Mouse (Mus musculus) embryo, embryonic 10 days (tissue): ENCODE results near the gene Cd93.
A peak's percentile ranks its signal among the peaks of the same experiment; 100 is the strongest.

Experiments
- DNase-seq: peaks from one replicate; pipeline ENCODE4 v3.0.0-alpha.2; 2015; ENCODE audit warnings: low spot score

The Cd93 gene

DNA sequence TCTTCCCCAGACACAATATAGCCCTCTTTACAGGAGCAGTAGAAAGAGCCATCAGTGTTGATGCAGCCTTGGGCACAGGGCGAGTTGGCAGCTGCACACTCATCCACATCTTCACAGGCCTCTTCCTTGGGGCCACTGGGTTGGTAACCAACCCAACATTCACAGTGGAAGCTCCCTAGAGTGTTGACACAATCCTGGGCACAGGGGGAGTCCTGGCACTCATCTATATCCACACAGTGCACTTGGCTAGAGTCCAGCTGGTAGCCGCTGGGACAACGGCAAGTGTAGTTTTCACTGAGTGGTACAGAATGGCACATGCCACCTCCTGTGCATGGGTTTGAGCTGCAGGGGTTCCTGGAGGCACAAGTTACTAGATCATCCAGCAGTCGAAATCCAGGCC, 1.2 kb downstream of the Cd93 start:
- DNase-seq = no peak

DNA sequence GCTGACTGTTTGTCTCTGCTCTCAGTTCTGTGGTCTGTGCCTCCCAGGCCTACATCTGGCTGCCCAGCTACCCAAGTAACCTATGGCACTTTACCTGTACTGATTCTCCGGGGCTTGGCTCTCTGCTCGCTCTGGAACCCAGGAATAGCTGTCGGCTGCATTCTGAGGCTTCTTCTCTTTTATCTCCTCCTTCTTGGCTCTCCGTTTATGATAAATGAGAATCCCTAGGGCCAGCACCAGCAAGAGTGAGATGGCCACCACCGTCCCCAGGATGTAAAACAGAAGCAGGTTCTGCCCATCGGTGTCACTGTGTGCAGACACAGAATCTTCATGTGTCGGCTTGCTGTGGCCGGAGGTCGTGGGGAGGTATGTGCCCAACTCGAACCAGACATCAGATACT, 1.9 kb downstream of the Cd93 start:
- no peak for DNase-seq

DNA sequence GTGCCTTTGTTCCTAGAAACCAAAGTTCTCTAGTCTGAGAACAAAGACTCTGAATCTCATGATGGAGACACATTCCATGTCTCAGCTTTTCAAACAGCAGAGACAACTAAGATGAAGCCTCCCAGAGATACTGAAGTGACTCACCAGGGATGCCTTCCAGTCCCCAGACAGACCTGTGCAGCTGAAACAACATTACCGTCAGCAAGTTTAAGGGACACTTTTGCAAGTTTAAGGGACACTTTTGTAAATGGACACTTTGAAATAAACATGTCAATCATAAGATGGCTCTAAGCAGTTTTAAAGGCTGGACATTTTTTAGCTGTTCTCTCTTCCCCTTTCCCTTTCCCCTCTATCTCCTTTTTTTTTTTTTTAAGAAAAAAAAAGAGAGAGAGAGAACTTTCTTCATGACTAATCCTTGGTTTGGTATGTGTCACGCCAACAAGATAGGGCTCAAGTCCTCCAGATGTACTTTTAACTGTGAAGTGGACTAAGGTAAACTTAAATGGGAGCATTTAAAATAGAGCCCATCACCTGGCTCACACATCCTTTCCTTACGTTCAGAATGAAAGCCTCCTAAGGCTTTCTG, 3.6 kb downstream of the Cd93 start:
- DNase-seq = peak; percentile 7

DNA sequence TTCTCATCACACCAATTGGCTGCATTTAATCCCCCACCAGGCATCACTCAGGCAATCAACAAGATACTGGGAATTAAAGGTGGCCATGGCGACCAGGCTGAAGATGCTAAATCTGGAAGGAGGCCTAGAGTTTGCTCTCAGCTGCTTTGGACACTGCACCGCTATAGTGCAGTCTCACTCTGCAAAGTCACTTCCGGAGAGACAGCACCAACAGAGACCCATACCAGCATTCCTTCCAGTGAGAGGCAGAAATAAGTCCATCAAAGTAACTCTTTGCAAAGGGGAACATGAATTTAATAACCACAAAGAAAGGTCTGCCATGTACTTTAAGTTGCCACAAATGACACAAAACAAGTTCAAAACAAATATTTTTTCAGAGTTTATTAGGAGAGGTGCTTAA, 7.1 kb downstream of the Cd93 start:
- DNase-seq = no peak

DNA sequence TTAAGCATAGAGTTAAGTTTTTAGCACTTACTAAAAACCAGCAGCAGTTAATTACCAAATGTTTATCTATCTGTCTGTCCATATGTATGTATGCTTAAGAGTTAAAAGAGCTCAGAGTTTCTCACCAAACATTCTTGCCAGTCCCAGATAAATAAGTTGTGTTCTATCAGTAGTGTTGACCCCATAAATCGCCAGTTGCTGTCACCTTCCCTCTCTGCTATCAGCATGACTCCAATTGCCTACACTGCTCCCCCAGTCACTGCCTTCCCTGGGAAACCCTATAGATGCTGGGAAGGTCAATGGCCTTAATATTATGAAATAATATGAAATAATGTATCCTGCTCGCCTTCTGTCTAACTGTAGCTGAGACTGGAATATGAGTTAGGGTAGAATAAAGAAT, 11.0 kb downstream of the Cd93 start:
- no peak for DNase-seq

DNA sequence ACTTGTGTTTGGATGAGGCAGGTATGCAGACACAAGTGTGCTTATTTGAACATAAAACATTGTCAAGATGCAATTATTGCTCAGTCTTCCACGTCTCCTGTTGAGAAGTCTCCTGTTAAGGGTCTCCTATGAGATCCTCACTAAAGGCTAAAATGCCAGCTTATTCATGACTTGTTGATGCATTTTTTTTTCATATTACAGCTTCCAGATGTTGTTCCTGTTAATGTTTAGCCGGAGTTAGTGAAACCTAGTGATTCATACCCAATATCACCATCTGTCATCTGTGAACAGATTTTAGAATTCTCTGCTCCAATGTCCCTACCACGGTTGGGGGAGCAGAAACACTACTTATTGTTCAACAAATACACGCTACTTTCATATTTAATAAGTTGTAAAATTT, 12.4 kb downstream of the Cd93 start:
- DNase-seq = no peak

DNA sequence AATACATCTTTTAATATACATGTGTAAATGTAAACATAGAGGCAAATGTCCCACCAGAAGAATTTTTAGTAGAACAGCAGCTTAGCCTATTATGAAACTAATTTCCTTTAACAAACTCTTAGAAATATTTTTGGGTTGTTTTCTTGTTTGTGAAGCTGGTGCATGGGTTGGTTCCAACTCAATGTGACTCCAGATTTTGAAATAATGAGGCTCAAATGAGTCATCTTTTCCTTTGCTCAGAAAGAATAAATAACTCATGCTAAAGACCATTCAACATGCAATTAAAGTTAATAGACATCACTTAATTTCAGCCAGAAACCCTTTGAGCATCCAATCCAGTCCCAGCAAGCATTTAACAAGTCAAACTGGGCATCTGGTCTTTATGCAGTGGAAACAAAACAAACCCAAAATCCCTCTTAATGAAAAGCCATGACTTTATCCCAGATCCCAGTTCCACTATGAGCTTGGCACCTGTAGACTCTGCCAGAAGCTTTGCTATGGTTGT, 14.3 kb downstream of the Cd93 start:
- DNase-seq = no peak

DNA sequence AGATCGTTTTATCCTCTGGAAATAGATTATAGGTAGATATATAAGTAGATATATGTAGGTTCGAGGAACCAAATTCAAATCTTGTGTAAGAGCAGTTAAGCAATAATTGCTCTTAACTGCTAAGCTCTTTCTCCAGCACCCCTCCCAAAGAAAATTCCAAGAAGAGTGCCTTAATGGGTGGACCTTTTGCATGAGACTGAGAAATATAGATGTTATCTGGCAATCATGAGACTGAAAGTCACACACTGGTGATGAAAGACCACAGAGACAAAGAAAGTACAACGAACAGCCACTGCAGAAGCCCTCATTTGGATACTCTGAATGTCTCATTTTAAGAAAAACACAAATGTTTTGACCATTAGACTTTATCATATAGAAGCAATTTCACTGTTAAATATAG, 14.8 kb downstream of the Cd93 start:
- DNase-seq = no peak

DNA sequence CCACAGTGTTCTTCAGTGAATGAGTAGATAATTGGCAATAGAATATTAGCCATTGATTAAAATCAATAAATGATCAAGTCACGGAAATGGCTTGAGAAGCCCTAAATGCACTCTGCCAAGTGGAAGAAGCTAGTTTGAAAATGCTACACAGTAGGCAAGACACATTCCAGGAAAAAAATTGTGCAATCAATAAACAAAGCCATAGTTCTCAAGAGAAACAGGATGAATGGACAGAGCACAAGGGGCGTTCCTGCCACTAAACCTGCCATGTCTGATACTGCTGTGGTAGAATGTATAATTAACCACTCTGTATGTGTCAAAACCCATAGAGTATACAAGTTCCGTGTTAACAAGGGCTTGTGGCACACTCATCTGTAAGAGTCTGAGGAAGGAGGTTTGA, 15.8 kb downstream of the Cd93 start:
- DNase-seq = no peak

DNA sequence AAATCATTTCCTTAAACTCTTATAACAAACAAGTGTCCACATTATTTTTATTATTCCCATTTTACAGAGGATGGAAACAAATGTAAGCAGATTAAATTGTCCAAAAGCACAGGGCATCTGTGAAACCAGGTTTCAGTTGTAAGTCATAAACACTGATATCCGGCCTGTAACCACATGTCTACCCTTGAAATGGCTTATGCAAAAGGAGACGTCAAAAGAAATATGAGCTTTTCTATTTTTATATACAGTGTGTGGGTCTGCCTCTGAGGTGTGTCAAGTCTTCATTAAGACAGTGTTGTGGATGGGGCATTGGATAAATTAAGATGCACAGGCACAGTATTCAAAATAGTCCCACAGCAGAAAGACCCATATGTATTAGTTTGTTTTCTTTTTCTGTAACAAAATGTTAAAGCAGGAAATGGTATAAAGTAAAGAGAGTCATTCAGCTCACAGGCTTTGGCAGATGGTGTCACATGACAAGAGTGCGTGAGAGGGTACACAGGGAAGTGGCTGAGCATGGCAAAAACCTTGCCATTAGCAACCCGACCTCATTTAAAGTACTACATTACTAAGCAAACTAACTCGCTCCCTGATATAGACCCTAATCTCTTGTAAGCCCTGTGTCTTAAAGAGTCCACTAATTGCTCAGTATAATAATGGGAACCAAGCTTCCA, 17.5 kb downstream of the Cd93 start:
- DNase-seq = no peak

DNA sequence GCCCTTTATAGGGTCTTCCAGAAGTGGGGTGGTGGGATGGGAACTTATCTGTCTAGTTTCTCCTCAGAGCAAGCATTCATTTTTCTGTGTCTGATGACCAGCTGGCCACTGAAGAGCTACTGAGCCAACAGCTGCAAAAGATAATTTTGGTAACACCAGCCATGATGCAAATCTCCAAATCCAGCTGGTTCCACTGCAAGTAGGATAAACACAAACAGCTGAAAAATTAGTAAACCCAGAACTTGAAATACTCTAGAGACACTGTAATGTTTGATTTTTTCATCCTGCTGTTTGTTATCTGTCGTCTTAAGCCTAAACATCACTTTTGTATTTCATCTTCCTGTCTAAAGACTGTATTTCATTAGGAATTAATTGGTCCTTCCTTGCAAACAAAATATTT, 21.7 kb downstream of the Cd93 start:
- DNase-seq = no peak

DNA sequence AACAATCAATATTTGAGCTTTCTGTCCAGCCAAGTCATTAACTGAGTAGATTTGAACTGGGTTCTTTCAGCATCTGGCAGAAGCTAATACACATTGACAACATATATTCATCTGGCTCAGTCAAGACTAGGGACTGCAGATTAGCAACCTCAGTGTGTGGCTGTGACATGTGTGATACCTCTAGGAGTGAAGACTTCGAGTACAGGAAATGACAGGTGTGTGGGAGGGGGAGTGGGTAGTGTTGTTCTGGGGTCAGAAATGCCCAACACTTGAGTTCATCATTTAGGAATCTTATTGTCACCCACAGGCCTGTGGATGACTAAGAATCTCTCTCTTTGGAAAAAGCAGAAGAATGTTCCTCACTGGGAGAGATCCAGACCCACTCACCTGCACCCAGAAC, 22.3 kb downstream of the Cd93 start:
- DNase-seq = no peak

DNA sequence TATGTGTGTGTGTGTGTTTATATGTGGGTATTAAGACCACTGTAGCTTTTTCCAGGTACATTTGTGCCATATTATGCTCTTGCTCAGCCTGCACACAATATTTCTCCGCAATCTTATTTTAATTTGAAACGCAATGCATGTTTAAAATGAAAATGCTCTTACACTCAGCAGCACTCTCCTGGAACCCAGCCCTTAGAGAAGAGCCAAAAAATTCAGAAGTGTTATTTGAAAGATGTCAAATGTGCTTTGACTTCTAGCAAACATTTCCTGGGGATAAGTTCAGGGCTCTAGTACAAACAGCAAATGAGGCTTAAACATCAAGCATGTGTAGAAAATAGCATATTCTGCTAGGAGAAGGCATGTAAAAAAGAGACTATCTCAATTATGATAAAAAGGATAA, 23.6 kb downstream of the Cd93 start:
- DNase-seq = no peak

DNA sequence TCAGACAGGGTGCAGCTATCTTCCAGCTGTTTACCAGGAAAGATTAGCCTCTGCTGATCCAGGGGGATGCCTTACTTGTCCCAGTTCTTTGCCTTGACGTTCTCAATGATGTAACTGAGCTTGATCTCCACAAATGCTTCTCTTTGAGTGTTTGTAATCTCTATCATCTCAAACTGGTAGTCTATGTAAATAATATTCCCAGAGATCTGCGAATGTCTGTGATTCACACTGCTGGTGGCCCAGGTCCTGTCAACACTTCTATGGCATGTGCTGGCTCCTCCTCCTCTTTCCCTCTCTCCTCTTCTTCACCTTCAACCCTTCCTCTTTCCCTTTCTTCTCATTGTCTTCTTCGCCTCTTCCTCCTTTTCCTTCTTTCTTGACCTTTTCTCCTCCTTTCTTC, 24.2 kb downstream of the Cd93 start:
- DNase-seq = no peak

DNA sequence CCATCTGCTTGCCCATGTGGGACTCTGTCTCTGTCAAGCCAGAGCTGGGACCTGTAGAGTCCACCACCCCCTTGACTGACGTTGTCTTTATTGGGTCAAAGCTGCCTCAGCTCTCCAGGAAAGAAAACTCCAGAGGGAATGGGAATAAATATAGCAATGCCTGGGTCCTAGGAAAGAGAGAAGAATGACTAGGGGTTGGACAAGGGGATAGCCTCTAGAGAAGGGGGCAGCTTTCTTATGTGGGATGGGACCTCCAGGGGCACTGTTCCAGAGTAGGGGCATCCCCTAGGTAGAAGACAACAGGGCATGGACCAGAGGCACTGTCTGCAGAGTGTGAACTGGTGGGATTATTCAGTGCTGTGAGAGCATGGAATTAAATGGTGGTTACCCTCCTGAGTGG, 33.5 kb downstream of the Cd93 start:
- no peak for DNase-seq

DNA sequence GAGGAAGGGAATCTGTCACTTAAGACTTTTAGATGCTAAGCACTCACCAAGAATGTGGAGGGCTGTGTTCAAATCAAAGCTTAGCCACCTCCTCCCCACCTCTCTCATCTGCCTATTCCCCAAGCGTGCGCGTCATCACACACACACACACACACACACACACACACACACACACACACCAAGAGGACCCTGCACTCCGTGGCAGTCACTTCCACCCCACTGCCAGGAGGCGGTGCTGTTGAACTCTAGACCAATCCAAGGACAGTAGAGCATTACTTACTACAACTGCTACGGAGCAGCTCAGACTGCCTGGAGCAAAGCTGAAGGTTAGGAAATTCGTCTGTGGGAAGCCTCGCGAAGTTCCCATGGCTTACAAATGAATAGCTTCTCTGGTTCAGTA, 34.2 kb downstream of the Cd93 start:
- peak; percentile 82 for DNase-seq

DNA sequence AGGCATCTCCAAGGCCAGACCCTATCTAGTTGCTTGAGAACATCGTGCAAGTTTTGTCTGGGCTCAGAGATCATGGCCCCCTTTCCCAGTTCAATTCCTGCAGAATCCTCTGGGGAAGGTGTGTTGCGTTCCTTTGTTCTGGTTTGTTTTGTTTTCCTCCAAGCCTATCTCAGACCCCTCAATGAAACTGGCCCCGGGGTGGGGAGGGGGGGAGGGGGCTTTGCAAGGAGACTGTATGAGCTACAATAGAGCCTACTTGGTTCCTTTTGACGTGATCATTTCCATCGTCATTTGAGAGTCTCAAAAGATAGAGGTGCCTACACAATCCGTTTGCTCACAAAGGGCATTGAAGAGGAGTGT, 34.6 kb downstream of the Cd93 start:
- no peak for DNase-seq

DNA sequence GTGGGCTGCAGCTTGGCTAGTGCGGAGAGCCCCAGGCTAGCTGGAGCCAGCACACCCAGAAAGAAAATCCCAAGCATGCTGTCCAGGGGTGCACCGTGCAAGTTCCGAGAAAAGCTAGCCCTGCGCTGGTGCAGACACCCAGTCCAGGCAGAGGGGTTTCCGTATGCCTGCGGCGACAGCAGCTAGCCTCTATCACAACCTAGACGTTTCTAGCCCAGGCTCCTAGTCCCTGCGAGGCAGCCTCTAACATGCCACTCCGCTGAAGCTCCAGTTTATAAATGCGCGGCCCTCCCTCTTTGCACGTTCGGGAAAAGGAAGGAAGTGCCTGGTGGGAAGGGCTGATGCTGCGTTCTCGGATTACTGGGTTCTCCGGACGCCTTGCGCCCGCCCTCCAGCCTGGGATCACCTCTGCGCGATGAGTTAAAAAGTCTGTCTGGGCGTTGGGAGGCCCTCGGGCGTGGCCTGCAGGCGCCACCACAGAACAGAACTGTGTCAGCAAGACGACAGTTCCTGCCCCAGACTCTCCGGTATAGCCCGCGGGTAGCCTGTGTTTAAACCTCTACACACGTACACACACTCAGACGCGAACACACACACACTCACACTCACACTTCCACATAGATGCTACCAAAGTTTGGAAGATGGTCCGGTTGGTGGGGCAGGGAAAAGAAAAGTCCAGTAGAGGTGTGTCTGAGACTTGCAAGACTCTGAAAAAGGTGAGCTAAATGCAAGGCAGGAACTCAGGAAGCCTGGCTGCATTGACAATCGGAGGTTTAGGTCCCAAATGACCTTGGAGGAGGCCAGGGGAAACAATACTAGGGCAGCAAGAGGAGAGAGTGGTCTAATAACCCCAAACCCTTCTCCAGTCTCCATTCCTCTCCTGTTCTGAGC, 35.2 kb downstream of the Cd93 start, which contains the start of gene Thbd:
Gene Thbd (minus strand): TSS at position 319 of the 891 bp plus-strand sequence.
- DNase-seq = peak; percentile 71

DNA sequence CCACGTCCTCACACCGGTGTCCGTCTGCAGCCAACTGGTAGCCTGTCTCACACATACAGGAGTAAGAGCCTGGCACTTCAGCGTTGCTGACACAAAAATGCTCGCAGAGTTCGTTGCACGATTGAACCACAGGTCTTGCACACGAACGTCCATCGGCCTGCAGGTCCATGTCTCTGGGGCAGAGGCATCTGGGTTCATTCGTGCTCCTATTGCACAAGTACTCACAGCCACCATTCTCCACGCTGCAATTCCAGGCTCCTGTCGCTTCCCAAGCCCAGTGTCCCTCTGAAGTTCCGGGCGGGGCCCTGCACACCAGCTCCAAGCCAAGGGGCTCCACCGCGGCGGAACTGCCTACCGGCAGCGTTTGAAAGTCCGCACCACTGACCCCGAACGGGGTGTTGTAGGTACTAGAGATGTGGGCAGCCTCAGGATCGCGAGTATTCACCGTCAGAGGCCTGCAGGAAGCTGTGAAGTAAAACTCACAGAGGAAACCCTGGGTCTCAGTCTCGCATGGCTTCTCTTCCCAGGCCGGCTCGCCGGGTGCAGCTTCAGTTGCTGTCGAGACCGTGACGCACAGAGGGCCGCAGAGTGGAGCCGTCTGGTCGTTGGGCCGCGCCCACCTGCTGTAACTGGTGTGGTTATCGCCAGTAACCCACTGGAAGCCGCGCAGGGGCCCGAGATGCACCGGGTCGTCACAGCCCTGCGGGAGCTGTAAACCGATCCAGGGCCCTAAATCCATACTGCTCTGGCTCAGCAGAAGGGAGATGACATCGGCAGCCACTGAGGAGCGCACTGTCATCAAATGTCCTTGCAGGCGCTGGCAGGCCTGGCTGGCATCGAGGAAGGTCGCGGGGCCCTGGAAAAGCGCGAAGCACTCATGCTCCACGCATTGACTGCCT, 36.1 kb downstream of the Cd93 start:
- peak; percentile 47 for DNase-seq

DNA sequence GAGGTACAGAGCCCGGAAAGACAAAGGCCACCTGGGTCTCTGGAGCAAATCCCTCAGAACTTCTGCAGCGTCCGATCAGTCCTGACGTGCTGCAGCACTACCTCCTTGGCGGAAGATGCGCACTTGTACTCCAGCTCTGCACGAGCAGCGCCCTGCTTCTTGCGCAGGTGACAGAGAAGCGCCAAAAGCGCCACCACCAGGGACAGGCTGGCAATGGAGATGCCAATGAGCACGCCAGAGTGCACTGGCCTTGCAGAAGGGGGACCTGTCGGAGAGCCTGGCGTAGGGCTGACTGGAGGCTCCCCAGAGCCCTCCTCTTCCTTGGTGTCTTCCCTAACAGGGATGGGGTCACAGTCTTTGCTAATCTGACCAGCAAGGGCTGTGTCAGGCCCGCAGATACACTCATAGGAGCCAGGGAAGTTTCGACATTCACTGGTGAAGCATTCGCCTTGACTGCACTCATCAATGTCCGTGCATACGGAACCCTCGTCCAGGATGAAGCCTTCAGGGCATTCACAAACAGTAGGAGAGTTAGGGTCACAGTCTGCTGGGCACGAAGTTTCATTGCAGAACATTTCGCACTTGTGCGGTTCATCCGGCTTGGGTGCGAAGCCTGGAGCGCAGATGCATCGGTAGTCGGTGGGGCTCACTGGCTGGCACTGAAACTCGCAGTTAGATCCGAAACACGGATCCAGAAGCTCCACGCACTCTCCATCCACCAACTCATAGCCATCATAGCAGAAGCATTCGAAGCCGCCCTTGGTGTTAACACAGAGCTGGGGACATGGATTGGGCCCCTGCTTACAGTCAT, 37.0 kb downstream of the Cd93 start:
- DNase-seq = peak; percentile 64

DNA sequence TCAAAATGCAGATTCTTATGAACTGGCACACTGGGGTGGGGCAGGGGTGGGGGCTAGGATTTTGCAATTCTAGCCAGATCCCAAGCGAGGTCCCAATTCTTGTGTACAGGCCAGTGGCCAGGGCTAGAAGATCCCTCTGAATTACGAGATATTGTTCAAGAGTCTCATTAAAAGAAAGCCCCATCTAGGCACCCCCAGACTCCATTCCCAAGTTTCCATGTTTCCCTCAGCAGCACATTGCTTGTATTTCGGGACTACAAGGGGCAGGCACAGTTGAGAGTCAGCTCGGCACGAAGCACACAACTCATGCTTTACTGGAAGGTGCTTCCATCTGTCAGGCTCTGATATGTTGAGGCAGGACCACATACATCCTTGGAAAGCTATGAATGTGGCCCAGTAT, 38.5 kb downstream of the Cd93 start:
- no peak for DNase-seq
